8 mouse cellular contexts compared by ENCODE assay signal in genomic region chr10:79681591-79682245, GRCm38 (mm10). TPM values are rescaled to one million over a fixed set of nuclear protein-coding genes. Genes with fewer than 3 reads are reported as not detected.
A peak's percentile ranks its signal among the peaks of the same experiment; 100 is the strongest.
DNase-seq lines count a peak whose midpoint lies in the region; ATAC-seq lines count a peak whose summit lies in the region.

Gene Cdc34 (plus strand): TSS chr10:79682195.

- peaks cover 34% of the 10 kb centered on the region for H3K4me1 ChIP-seq in hindbrain, embryonic 10.5 days (replicated peaks)

- H3K4me3 ChIP-seq in hindbrain, embryonic 10.5 days = peak within 1 kb of the TSS; percentile 96

- H3K27me3 ChIP-seq in hindbrain, embryonic 10.5 days (ENCODE audit: insufficient read depth, poor library complexity, severe bottlenecking) = no peaks in the 10 kb centered on the region

- peak; percentile 85 for ATAC-seq in frontal cortex, adult (ENCODE audit: low TSS enrichment)

- peak; percentile 90 for DNase-seq in MEL-GATA-1-ER (ENCODE audit: extremely low read depth, low read depth)
- DNase-seq in cerebellum, adult 8-10 months = peak; percentile 99
- DNase-seq in hindbrain, embryonic 10.5 days (ENCODE audit: low spot score) = peak; percentile 99
- peak; percentile 97 to 99 for DNase-seq in layer of hippocampus, postnatal 10 days (ENCODE audit: low spot score in 2 of 2)
- peak; percentile 99 for DNase-seq in lung, postnatal 10 days
- peak; percentile 100 for DNase-seq in ovary, postnatal 36 days (ENCODE audit: low spot score)
- DNase-seq in thymus, postnatal 25 days = peak; percentile 99

- under 1% methylated on average over 83 of the region's 84 CpGs for WGBS in hindbrain, embryonic 10.5 days

- peak within 1 kb of the TSS; percentile 90 for H3K27ac ChIP-seq in hindbrain, embryonic 10.5 days

- H3K36me3 ChIP-seq in hindbrain, embryonic 10.5 days = peaks cover 31% of the 10 kb centered on the region

- no peaks in the 10 kb centered on the region for H3K9me3 ChIP-seq in hindbrain, embryonic 10.5 days

RNA-seq across cellular contexts. Expression of gene Cdc34, which starts in this region (rescaled TPM):
- 243 and 244 TPM in 2 replicates for polyA plus RNA-seq in hindbrain, embryonic 10.5 days (2016; fragmentation: Nextera tagmentation; extraction: Ambion mirVana)
- 10 to 100 TPM; 54.8 to 56.2 TPM for total RNA-seq in layer of hippocampus, postnatal 10 days (2021)

Comparison
In these comparisons a context has a peak if more than half of its experiments do, and no peak if none do; other contexts are left out.
1. Peak in every context shown above with its lines: DNase-seq, ATAC-seq, H3K4me3 ChIP-seq and H3K27ac ChIP-seq.